Mouse (Mus musculus): ENCODE results near the gene Acta2. TPM values are rescaled to one million over a fixed set of nuclear protein-coding genes. Genes with fewer than 3 reads are reported as not detected.

Acta2 gene
- polyA plus RNA-seq, 1 experiment from 2014 or later, result 2.7 TPM

- Histone ChIP-seq H3K27me3 (ENCODE audit: control insufficient read depth, insufficient read depth, low read length) (no peaks in the 10 kb centered on the region), H3K36me3 (ENCODE audit: control insufficient read depth, insufficient read depth, low read length) (no peaks in the 10 kb centered on the region), H3K4me2 (ENCODE audit: low read depth, low read length) (no peak overlapping the region), H3K9me3 (ENCODE audit: control insufficient read depth, low read length) (no peaks in the 10 kb centered on the region), H3K27ac (ENCODE audit: low read depth, low read length) (no peak overlapping the region), H3K4me1 (ENCODE audit: control insufficient read depth, insufficient read depth, low read length) (no peaks in the 10 kb centered on the region), H3K9ac (replicated peaks; ENCODE audit: low read depth, low read length) (no peak overlapping the region), H3K4me3 (ENCODE audit: low read depth, low read length) (no peak overlapping the region)
- ATAC-seq (ENCODE audit: low read depth), result no peak
- WGBS, result 67% methylated on average over 14 of the region's 14 CpGs
These were observed 1.1 kb downstream of the Acta2 start for GRCm38 (mm10) chr19:34254101-34254879.

DNA sequence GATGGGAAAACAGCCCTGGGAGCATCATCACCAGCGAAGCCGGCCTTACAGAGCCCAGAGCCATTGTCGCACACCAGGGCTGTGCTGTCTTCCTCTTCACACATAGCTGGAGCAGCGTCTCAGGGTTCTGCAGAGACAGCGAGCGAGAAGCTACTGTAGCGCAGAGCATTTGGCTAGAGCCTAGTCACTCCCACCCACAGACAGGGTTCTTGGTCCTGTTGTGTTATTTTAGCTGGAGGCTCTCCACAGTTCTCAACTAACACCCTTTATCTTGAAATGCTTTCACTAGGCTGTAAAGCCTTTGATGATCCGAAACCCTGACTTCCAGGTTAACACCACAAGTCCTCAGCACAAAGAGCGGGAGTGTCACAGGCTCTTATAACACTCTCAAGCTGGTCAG lies 2.9 kb downstream of the Acta2 start:
- WGBS, result 70% methylated on average over 9 of the region's 9 CpGs
- no peak overlapping the region for H3K4me2 ChIP-seq (ENCODE audit: low read depth, low read length)

DNA sequence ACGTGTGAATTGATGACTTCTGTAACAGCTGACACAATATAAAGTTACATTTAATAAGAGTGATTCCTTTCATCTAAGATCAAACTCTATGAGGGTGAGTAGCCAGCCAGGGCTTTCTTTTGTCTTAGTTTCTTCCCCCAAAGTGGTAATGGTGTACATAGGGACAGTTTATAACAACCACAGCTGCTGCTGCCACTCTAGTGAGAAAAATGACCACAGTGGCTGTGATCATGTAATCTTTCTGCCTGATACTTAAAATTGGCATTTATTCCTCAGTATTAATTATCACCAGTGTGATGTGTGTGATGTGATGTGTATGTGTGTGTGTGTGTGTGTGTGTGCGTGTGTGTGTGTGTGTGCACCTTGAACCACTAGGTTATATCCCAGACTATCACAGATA lies 3.5 kb downstream of the Acta2 start:
- H3K4me2 ChIP-seq (ENCODE audit: low read depth, low read length), result no peak overlapping the region
- no peaks in the 10 kb centered on the region for H3K4me1 ChIP-seq (ENCODE audit: control insufficient read depth, insufficient read depth, low read length)
- no peaks in the 10 kb centered on the region for H3K27me3 ChIP-seq (ENCODE audit: control insufficient read depth, insufficient read depth, low read length)
- no peak overlapping the region for H3K4me3 ChIP-seq (ENCODE audit: low read depth, low read length)
- no peak for ATAC-seq (ENCODE audit: low read depth)
- H3K36me3 ChIP-seq (ENCODE audit: control insufficient read depth, insufficient read depth, low read length), result no peaks in the 10 kb centered on the region
- no peaks in the 10 kb centered on the region for H3K9me3 ChIP-seq (ENCODE audit: control insufficient read depth, low read length)
- no peak overlapping the region for H3K9ac ChIP-seq (replicated peaks; ENCODE audit: low read depth, low read length)
- WGBS, result 88% methylated on average over 2 of the region's 2 CpGs
- no peak overlapping the region for H3K27ac ChIP-seq (ENCODE audit: low read depth, low read length)

More for the DNA sequence above, 2.9 kb downstream of the Acta2 start:
- no peaks in the 10 kb centered on the region for H3K36me3 ChIP-seq (ENCODE audit: control insufficient read depth, insufficient read depth, low read length)
- H3K27ac ChIP-seq (ENCODE audit: low read depth, low read length), result no peak overlapping the region
- no peaks in the 10 kb centered on the region for H3K4me1 ChIP-seq (ENCODE audit: control insufficient read depth, insufficient read depth, low read length)
- H3K9ac ChIP-seq (replicated peaks; ENCODE audit: low read depth, low read length), result no peak overlapping the region
- H3K27me3 ChIP-seq (ENCODE audit: control insufficient read depth, insufficient read depth, low read length), result no peaks in the 10 kb centered on the region
- H3K9me3 ChIP-seq (ENCODE audit: control insufficient read depth, low read length), result no peaks in the 10 kb centered on the region
- H3K4me3 ChIP-seq (ENCODE audit: low read depth, low read length), result no peak overlapping the region
- ATAC-seq (ENCODE audit: low read depth), result no peak

DNA sequence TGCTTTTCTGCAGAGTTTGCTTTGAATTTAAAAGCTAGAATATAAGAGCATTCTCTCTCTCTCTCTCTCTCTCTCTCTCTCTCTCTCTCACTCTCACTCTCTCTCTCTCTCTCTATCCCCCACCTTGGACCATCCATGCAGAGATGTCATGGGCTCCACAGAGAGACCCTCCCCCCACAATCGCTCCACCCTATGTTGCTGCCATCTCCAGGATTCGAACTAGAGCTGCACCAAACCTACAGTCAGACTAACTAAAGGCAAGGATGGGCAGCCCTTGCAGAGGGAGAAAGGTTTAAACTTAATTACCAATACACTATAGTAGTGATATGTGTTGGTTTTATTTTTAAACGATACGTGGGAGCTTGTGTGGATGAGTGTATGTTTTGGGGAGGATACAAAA lies 4.8 kb downstream of the Acta2 start:
- ATAC-seq (ENCODE audit: low read depth), result no peak
- H3K36me3 ChIP-seq (ENCODE audit: control insufficient read depth, insufficient read depth, low read length), result no peaks in the 10 kb centered on the region
- H3K9me3 ChIP-seq (ENCODE audit: control insufficient read depth, low read length), result no peaks in the 10 kb centered on the region
- no peaks in the 10 kb centered on the region for H3K4me1 ChIP-seq (ENCODE audit: control insufficient read depth, insufficient read depth, low read length)
- whole genome bisulfite sequencing, result 90% methylated on average over 4 of the region's 4 CpGs
- no peak overlapping the region for H3K9ac ChIP-seq (replicated peaks; ENCODE audit: low read depth, low read length)
- H3K27ac ChIP-seq (ENCODE audit: low read depth, low read length), result no peak overlapping the region
- H3K4me2 ChIP-seq (ENCODE audit: low read depth, low read length), result no peak overlapping the region
- no peak overlapping the region for H3K4me3 ChIP-seq (ENCODE audit: low read depth, low read length)
- H3K27me3 ChIP-seq (ENCODE audit: control insufficient read depth, insufficient read depth, low read length), result no peaks in the 10 kb centered on the region

- no peaks in the 10 kb centered on the region for H3K4me1 ChIP-seq (ENCODE audit: control insufficient read depth, insufficient read depth, low read length)
- H3K4me3 ChIP-seq (ENCODE audit: low read depth, low read length), result no peak overlapping the region
- ATAC-seq (ENCODE audit: low read depth), result no peak
- no peaks in the 10 kb centered on the region for H3K9me3 ChIP-seq (ENCODE audit: control insufficient read depth, low read length)
- no peaks in the 10 kb centered on the region for H3K36me3 ChIP-seq (ENCODE audit: control insufficient read depth, insufficient read depth, low read length)
- no peaks in the 10 kb centered on the region for H3K27me3 ChIP-seq (ENCODE audit: control insufficient read depth, insufficient read depth, low read length)
- no peak overlapping the region for H3K27ac ChIP-seq (ENCODE audit: low read depth, low read length)
- no peak overlapping the region for H3K4me2 ChIP-seq (ENCODE audit: low read depth, low read length)
- 84% methylated on average over 5 of the region's 5 CpGs for WGBS
- H3K9ac ChIP-seq (replicated peaks; ENCODE audit: low read depth, low read length), result no peak overlapping the region
These were observed 6.8 kb downstream of the Acta2 start for GRCm38 (mm10) chr19:34248558-34248957.

DNA sequence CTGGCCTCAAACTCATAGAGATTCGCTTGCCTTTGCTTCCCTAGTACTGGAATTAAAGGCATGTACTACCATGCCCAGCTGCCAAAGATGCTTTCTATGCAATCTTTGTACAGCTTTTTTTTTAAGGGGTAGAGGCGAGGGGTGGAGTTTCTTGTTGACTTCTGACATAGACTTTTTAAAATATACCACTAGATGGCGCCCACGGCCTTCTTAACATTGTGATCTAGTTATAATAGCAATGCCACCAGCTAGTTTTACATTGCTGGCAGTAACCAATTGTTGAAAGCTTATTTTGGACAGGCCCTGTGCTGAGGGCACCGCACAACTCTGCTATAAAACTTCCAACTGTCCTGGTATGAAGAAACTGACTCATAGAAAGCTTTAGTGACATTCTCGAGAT lies 11.3 kb downstream of the Acta2 start:
- 15% methylated on average over 6 of the region's 6 CpGs for WGBS
- H3K27me3 ChIP-seq (ENCODE audit: control insufficient read depth, insufficient read depth, low read length), result no peaks in the 10 kb centered on the region
- ATAC-seq (ENCODE audit: low read depth), result peak; percentile 44; the same call in 1 of the 2 replicates

DNA sequence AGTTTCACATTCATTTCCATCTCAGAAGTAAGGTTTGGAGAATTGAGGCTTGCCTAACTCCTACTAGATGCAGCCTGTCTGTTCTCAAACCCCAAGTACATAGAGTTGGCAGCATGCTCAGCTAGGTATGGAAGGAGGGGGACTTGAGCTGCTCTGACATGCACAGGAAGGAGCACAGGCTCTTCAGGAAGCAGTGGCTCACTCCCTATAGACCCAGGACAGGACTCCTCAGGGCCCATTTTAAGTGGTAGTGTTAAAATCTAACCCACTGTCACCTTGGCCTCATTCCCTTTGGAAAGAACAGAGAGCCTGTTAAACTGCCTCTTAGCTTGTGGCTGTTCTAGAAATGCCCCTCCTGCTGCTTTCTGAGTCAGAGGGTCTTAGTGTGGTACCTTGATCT lies 12.5 kb downstream of the Acta2 start:
- H3K27ac ChIP-seq (ENCODE audit: low read depth, low read length), result no peak overlapping the region
- no peaks in the 10 kb centered on the region; the same call in 1 of the 2 replicates for H3K36me3 ChIP-seq (ENCODE audit: control insufficient read depth, insufficient read depth, low read length)
- no peaks in the 10 kb centered on the region for H3K9me3 ChIP-seq (ENCODE audit: control insufficient read depth, low read length)
- H3K27me3 ChIP-seq (ENCODE audit: control insufficient read depth, insufficient read depth, low read length), result no peaks in the 10 kb centered on the region
- no peak overlapping the region for H3K9ac ChIP-seq (replicated peaks; ENCODE audit: low read depth, low read length)
- no peak overlapping the region for H3K4me3 ChIP-seq (ENCODE audit: low read depth, low read length)
- ATAC-seq (ENCODE audit: low read depth), result no peak
- H3K4me2 ChIP-seq (ENCODE audit: low read depth, low read length), result no peak overlapping the region
- H3K4me1 ChIP-seq (ENCODE audit: control insufficient read depth, insufficient read depth, low read length), result no peaks in the 10 kb centered on the region

More for the DNA sequence above, 11.3 kb downstream of the Acta2 start:
- no peak overlapping the region for H3K27ac ChIP-seq (ENCODE audit: low read depth, low read length)
- H3K9ac ChIP-seq (replicated peaks; ENCODE audit: low read depth, low read length), result no peak overlapping the region
- no peaks in the 10 kb centered on the region for H3K4me1 ChIP-seq (ENCODE audit: control insufficient read depth, insufficient read depth, low read length)
- H3K4me2 ChIP-seq (ENCODE audit: low read depth, low read length), result no peak overlapping the region
- H3K4me3 ChIP-seq (ENCODE audit: low read depth, low read length), result no peak overlapping the region
- no peaks in the 10 kb centered on the region for H3K9me3 ChIP-seq (ENCODE audit: control insufficient read depth, low read length)
- H3K36me3 ChIP-seq (ENCODE audit: control insufficient read depth, insufficient read depth, low read length), result no peaks in the 10 kb centered on the region

GRCm38 (mm10) chr19:34241247-34241915 lies 14.0 kb downstream of the Acta2 start:
- peak; percentile 44; the same call in 1 of the 2 replicates for ATAC-seq (ENCODE audit: low read depth)
- Histone ChIP-seq H3K36me3 (ENCODE audit: control insufficient read depth, insufficient read depth, low read length) (no peaks in the 10 kb centered on the region; the same call in 1 of the 2 replicates), H3K27ac (ENCODE audit: low read depth, low read length) (no peak overlapping the region), H3K9me3 (ENCODE audit: control insufficient read depth, low read length) (no peaks in the 10 kb centered on the region), H3K4me3 (ENCODE audit: low read depth, low read length) (no peak overlapping the region), H3K4me2 (ENCODE audit: low read depth, low read length) (no peak overlapping the region), H3K9ac (replicated peaks; ENCODE audit: low read depth, low read length) (no peak overlapping the region), H3K4me1 (ENCODE audit: control insufficient read depth, insufficient read depth, low read length) (no peaks in the 10 kb centered on the region), H3K27me3 (ENCODE audit: control insufficient read depth, insufficient read depth, low read length) (no peaks in the 10 kb centered on the region)
- WGBS, result 72% methylated on average over 15 of the region's 15 CpGs

DNA sequence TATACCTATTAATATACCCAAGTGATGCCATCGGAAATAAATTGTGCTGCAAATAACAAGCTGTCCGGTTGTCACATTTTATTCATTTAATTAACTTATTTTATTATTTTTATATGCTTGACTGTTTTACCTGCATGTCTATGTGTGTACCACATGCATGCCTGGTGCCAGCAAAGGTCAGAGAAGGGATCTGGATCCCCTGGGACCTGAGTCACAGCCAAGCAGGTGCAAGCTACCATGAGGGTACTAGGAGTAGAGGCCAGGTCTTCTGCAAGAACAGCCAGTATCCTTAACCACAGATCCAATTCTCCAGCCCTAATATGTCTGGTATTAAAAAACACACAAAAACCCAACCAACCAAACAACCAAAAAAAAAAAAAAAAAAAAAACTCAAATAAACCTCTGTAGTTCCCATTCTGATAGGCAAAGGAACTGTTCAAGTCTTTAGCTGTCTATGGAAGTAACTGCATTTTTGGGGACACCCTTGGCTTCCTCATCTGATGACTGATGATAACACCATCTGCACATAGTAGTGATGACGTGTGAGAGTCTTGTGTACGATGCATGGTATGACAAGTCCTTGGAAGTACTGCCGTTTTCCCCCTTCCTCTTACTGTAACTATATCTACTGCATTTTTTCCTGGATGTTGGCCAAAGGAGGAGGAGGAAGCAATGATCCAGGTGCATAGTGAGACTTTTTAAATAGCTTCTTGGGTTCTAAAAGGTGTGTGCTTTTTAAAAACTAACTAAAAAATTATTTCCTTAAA lies 14.9 kb downstream of the Acta2 start:
- no peak overlapping the region for H3K4me3 ChIP-seq (ENCODE audit: low read depth, low read length)
- no peak overlapping the region for H3K27ac ChIP-seq (ENCODE audit: low read depth, low read length)
- H3K36me3 ChIP-seq (ENCODE audit: control insufficient read depth, insufficient read depth, low read length), result no peaks in the 10 kb centered on the region; the same call in 1 of the 2 replicates
- no peaks in the 10 kb centered on the region for H3K9me3 ChIP-seq (ENCODE audit: control insufficient read depth, low read length)
- H3K27me3 ChIP-seq (ENCODE audit: control insufficient read depth, insufficient read depth, low read length), result no peaks in the 10 kb centered on the region
- no peak overlapping the region for H3K4me2 ChIP-seq (ENCODE audit: low read depth, low read length)
- H3K9ac ChIP-seq (replicated peaks; ENCODE audit: low read depth, low read length), result no peak overlapping the region
- H3K4me1 ChIP-seq (ENCODE audit: control insufficient read depth, insufficient read depth, low read length), result no peaks in the 10 kb centered on the region
- ATAC-seq (ENCODE audit: low read depth), result no peak
- WGBS, result 93% methylated on average over 5 of the region's 5 CpGs

Data from neural tube, embryonic 14.5 days (tissue).